Mouse (Mus musculus) embryo, embryonic 10 days (tissue): ENCODE data around the gene Gmpr2.
A peak's percentile ranks its signal among the peaks of the same experiment; 100 is the strongest.

ENCODE experiments used
- DNase-seq: peaks from one replicate; pipeline ENCODE4 v3.0.0-alpha.2; 2015; ENCODE audit warnings: low spot score

The Gmpr2 gene

GRCm38 (mm10) chr14:55671833-55672740, at the start of gene Gmpr2, which contains the start of gene Nedd8:
Gene Gmpr2, plus strand, starts transcription at chr14:55671941.
Gene Nedd8, minus strand, starts transcription at chr14:55672124.
- DNase-seq: peak; percentile 98

DNA sequence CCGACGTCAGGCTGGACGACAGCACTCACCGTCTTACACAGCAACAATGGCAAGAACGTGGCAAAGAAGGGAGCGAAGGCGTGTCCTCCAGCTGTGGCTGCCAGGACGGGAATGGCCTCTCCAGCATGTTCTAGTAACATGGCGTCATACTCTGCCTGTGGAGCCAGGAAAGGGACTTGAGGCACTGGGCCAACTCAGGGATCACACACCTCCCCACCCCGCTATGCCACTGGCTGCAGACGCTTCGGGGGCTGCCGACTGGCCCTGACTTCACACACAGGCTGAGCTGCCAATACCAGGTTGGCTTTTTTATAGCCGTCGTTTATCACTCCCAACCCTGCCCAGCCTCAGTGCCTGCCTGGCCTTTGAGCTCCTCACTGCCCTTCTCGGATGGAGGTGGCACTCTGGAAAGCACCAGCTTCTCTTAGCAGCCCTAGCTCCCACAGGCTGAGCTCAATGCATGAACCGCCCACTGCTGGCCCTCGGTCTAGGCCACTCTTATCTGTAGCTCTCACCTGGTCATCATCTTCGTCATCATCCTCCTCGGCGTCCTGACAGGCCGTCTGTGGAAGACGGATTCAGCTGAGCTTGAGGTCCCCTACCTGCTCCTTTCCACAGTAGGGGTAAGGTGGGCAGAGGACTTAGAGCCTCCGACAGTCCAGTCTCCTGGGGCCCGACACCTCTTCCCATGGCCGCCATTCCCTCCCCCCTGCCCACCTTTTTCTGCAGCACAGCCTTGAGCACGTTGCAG, 43.5 kb upstream of the Gmpr2 start:
- DNase-seq: no peak

DNA sequence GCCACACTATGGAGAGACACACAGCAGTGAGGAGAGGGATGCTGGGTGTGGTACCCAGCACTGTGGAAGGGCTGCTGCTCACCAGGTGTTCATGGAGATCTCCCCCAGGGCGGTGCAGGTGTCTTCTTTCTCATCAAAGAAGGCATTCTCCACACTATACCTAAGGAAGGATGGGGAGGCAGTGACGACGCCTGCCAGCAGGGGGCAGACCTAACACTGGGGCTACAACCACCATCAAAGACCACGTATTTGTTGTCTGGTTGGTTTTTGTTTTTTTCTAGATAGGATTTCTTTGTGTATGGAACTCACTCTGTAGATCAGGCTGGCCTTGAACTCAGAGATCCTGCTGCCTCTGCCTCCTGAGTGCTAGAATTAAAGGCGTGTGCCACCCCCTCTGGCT, 42.4 kb upstream of the Gmpr2 start:
- peak; percentile 52 for DNase-seq

- DNase-seq: peak; percentile 37
These were observed 36.7 kb upstream of the Gmpr2 start for GRCm38 (mm10) chr14:55634874-55635522.

DNA sequence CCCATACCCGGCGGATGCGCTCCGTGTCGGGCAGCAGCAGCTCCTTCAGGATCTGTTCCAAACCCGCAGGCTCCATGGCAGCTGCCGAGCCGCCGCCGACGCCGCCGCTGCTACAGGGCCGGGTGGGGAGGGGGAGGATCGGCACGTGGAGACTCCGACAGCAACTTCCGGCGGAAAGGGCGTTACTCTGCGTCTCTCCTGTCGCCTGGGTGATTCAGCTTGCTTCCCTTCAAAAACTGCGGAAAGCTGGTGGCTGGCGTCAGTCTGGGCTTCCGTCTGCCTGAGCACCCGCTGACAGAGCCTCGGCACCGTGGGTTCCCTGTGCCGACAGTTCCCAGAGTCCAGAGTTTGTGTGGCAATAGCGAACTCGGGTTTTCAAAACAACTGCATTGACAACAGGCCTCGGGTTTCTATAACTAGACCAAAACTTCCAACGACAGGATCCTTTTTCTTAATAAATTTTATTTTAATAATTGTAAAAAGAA, 36.2 kb upstream of the Gmpr2 start, which contains the start of gene Ipo4:
TSS of gene Ipo4 (minus strand) at position 435 of the 485 bp plus-strand sequence.
- DNase-seq: peak; percentile 97

DNA sequence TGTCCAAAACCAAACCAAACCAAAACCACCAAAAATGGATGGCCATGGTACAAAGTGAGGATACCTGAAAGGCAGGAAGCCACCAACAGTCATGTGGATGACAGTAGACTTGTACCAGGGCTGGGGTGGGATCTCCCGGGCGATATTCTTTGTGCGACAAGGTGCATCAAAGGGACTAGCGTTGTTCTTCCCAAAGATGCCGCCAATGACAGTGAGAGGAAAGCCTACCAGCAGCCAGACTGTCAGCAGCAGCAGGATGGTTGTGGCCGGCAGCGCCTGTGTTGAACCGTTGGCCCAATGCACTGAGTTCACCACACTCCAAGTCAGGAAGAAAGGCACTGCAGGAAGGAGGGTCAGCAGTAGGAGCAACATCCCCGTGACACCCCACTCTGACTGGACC, 33.9 kb upstream of the Gmpr2 start, which contains the start of gene Gm49378:
TSS of gene Gm49378 (minus strand) at position 101 of the 400 bp plus-strand sequence.
- DNase-seq: no peak

DNA sequence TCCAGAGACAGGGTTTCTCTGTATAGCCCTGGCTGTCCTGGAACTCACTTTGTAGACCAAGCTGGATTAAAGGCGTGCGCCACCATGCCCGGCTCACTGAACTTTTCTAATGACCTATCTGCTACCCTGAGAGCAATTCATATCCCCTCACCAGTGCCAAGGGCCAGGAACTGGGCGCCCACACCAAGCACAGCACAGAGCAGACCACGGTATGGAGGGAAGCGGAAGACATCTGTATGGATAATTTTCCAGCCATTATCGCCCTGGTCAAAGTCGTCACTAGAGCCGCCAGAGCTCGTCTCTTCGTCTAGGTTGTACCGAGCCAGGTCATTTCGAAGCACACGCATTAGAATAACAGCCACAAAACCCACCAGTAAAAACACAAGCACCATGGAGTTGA, 30.9 kb upstream of the Gmpr2 start:
- DNase-seq: no peak

DNA sequence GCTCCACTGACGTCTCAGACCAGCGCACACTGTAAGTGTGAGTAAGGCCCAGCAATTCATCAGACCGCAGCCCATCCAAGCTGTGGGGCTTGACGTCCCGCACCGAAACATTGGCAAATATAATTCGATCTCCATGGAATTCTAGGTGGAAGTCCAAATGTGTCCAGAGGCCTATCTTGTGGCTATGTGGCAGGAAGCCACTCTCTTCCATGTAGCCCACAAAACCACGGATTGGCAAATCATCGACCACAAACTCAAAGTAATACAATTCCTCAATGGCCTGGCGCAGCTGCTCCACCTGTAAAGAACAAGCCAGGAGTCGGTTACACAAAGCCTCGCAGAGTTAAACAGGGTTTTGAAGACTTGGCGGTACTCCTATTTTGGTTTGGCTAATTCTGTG, 30.4 kb upstream of the Gmpr2 start:
- no peak for DNase-seq

- no peak for DNase-seq
These were observed 29.1 kb upstream of the Gmpr2 start for GRCm38 (mm10) chr14:55642679-55643059.

DNA sequence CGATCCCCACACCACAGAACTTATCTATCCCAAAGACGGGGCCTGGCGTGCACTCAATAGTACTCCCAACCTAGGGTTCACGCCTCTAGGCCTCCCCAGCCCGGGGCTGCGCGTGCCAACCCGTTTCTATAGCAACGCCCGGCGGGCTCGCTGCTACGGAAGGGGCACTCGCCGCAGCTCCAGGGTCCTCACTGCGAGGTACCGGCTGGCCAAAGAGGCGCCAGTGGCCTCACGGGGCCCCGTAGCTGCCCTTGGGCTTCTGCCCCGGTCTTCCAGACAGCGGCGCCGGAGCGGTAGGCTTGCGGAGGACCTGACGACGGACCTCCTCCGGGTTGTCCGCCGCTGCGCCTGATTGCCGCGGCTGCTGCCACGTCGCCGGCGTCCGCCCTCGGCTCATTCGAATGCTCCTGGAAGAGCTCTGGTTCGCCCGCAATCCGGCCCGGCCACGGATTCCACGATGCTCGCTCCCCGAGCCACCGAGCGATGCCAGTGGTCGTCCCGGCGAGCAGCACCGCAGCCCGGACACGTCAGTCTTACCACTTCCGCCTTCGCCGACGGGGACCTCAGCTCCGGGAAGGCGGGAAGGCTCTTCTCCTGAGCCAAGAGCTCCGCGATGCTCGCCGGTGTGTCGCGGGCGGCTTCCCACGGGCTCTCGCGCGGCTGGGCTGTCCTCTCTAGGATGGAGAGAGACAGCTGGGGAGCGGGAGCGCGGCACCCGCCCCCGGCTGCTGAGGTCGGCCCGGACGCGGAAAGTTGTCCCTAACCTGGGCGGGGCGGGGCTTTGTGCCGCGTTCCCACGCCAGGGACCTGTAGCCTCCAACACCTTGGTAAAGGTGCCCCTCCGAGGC, 28.5 kb upstream of the Gmpr2 start, which contains the start of gene Tm9sf1:
TSS of gene Tm9sf1 (minus strand) at position 747 of the 848 bp plus-strand sequence.
- DNase-seq: peak; percentile 88

GRCm38 (mm10) chr14:55644261-55644888, 27.4 kb upstream of the Gmpr2 start:
- DNase-seq: peak; percentile 24

DNA sequence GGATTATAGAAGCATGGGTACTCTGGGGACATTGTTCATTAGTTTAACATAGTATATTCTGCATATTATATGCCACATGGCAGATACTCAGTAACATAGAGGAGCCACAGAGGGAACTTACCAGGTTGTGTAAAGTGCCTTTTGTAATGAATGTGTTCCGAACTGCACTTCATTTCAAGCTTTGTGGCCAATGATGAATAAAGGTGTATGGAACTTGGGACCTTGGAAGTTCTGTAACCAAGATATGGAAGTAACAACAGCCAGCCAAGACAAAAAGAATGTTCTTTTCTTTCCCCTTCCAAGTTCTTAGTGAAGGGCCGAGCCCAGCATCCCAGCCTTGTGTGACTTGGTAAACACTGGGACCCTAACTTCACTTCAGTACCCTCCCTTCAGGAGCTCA, 21.9 kb upstream of the Gmpr2 start, which contains the start of gene Tssk4:
TSS of gene Tssk4 (plus strand) at position 301 of the 400 bp plus-strand sequence.
- no peak for DNase-seq

DNA sequence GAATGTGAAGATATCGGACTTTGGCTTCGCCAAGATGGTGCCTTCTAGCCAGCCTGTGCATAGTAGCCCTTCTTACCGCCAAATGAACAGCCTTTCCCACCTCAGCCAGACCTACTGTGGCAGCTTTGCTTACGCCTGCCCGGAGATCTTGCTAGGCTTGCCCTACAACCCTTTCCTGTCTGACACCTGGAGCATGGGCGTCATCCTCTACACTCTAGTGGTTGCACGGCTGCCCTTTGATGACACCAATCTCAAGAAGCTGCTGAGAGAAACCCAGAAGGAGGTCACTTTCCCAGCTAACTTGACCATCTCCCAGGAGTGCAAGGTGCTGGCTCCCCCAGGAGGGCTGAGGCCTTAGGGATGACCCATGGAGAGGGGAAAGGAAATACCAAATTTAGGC, 20.2 kb upstream of the Gmpr2 start:
- DNase-seq: no peak

- no peak for DNase-seq
These were observed 14.8 kb upstream of the Gmpr2 start for GRCm38 (mm10) chr14:55656935-55657334.

- no peak for DNase-seq
These were observed 13.7 kb upstream of the Gmpr2 start for GRCm38 (mm10) chr14:55658011-55658410.

DNA sequence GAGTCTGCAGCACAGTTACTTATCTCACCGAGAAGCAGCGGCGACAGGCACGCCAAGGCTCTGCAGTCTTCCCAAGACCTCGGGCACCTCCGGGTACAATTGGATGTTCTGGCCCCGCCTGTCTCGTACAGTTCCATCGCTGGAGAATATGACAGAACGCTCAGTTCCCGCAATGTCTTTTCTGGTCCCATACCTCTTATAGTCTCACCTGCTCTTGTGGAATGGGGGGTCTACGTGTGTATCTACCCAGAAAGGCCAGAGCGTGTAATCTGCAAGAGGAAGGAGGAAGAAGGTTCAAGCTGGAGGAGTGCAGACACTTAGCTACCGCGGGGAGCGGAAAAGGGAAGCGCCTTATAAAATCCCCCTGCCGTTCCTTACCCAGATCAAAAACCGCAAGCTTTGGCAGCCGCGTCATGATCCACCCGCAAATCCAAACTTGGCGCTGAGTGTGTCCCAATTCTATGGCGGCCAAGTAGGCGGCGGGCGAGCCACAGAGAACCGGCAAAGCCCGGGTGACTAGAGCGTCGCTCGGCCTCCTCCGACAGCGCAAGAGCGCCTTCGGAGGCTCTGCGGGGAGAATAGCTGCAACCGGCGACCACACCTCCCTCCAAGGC, 11.7 kb upstream of the Gmpr2 start, which contains the start of gene Mdp1:
TSS of gene Mdp1 (minus strand) at position 549 of the 614 bp plus-strand sequence.
- peak; percentile 90 for DNase-seq

GRCm38 (mm10) chr14:55660636-55661035, 11.1 kb upstream of the Gmpr2 start:
- no peak for DNase-seq

DNA sequence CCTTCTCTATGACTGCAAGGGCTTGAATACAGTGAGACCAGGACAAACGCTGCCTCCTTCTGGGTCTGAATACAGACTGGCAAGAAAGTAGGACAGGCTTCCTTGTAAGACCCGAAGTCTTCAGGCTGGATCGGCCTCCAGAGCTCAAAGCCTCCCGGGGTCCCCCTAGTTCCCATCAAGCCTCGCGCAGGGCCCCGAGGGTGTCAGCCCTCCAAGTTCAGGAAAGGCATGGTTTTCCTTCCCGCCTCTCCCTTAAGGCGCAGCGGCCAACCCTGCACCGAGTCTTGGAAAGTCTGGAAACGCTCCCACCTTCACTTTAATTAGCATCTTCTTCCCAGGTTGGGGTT, 282 bp upstream of the Gmpr2 start:
- DNase-seq: no peak

DNA sequence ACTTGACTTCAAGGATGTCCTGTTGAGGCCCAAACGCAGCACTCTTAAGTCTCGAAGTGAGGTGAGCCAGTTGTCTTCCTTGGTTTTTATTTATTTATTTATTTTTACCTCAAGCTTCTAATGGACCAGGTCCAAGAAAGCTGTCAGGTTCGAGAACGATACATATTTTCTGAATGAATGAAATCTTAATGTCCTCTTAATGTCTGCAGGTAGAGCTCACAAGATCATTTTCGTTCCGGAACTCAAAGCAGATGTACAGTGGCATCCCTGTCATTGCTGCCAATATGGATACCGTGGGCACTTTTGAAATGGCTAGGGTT, 960 bp downstream of the Gmpr2 start:
- no peak for DNase-seq

DNA sequence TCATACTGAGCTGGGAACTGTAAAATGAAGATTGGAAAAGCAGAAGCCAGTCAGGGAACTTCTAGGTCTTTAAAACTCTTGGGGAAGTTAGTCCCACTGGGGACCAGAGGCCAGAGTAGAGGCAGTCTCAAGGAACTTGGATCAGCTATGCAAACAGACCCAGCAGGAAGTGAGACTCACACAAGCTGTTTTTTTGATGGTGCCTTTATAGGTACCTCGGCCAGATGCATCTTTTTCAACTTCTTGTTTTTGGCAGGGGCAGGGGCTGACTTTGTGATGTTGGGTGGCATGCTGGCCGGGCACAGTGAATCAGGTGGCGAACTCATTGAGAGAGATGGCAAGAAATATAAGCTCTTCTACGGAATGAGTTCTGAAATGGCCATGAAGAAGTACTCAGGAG, 5.9 kb downstream of the Gmpr2 start:
- no peak for DNase-seq
